Mouse (Mus musculus) retina, embryonic 14.5 days (tissue): ENCODE data around the gene Akap7.

Experiments used
- DNase-seq: peaks from one replicate; pipeline ENCODE4 v3.0.0-alpha.2; 2015; ENCODE audit warnings: low spot score

The Akap7 gene

DNA sequence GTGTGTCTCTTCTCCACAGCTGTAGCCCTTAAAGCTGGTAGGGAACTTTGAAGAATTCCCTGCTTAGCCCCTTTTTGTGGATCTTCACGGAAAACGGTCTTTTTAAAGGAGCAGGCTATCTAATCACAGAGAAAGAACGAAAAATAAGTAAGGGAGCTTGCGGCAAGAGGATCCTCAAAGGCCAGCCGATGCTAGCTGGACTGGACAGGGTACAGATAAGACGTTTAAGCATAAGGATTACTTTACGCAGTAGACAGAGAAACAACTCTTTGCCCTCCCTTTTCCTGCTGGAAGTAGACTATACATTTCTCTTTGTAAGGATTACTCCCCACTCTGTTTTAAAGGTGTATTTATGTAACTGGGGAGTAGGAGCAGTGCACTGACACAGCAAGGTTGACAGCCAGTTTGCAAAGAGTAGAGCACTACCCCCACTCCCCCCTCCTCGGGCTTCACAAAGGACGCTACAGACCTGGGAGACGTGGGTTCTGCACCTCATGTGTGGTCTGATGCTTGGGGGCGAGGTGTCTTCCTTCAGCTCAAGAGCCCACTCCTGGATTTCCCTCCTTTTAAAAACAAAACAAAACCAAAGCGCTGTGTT, 9.9 kb downstream of the Akap7 start:
- no peak for DNase-seq

DNA sequence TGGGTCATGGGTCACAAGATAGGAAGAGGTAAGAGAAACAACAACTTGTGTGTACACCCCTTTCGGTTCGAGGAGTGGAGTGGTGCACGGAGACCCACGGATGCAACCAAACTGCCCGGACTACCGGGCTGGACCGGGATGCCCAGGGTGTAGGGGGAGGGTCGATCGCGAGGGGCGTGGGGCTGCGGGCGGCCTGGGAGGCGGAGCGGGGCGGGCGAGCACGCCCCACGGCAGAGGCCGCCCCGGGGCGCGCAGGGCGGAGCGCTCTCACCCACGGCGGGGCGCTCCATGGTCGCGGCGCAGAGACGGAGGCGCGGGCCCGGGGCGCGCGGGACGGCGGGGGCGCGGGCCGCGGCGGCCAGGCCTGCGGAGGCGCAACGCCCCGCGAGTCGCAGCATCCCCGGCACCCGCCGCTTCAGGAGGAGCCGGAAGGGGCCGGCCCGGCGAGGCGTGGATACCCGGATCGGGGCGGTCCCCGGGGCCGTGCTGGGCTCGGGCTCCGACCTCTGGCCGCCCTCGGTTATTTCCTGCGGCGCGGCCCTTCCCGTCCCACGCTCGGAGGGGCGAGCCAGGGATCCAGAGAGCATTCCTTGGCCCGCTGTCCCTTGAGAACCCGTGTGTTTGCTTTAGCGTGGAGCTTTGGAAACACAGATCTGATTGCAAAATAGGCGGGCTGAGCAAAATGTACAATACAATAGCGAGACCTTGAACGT, 10.9 kb downstream of the Akap7 start:
- peak; percentile 86 for DNase-seq

DNA sequence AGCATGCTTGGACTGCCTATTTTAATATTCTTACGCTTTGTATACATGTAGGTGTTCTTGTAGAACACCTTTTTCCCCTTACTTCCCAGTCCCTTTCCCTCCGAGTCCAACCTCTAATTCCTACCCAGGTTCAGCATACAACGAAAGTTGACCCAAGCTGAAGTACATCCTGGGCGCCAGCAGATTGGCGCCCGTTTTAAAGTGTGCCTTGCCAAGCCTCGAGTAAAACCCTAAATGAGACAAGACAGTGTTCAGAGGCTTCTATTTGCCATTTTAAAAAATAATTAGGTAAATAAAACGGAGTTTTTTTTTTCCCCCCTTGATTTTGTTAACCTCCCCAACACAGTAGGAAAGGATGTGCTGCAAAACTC, 11.4 kb downstream of the Akap7 start:
- no peak for DNase-seq

DNA sequence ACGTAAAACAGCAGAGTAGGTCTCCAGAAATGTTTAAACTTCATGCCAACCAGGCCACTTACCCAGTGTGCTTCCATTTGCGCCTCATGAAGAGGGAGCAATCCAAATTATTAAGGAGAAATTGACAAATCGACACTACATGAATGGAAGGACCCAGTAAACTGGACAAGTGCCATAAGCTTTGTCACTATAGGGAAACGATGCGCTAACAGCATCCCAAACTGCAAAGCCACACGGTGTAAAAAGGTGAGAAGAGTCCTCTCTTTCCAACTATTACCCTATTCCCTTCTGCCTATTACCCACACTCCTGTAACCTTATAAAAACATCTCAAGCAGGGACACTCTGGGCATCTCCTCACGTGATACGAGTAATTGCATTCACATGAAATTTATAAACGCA, 11.8 kb downstream of the Akap7 start:
- DNase-seq, result no peak

DNA sequence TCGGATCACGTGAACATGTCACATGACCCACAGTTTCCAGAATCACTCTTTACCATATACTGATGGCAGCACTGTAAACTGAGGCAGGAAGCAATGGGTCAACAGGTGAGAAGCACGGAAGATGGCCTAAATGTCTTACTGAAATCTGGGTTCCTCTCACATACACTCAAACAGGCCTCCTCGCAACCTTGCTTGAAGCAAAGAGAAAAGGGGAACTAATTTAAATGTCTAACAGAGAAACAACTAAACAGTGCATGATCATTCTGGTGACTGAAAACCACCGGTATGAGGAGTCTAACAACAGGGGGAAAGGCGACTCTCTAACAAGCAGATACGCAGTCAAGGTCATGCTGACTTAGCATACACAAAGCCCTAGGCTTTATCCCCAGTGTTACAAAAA, 12.7 kb downstream of the Akap7 start:
- no peak for DNase-seq

DNA sequence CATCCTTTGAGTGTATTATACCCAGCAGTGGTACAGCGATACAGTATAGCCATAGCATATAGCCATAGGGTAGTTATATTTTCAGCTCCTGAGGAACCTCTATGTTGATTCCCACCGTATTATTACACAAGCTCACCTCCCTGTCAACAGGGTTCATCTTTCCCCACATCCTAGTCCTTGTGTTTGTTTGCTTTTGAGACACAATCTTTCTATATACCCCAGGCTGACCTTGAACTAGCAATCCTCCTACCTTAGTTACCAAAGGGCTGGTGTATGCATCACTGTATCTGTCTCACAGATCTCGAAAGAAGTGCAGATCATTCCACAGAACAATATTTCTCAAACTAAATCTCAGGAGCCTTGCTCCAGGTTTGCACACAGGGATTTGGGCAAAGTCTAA, 13.9 kb downstream of the Akap7 start:
- no peak for DNase-seq

DNA sequence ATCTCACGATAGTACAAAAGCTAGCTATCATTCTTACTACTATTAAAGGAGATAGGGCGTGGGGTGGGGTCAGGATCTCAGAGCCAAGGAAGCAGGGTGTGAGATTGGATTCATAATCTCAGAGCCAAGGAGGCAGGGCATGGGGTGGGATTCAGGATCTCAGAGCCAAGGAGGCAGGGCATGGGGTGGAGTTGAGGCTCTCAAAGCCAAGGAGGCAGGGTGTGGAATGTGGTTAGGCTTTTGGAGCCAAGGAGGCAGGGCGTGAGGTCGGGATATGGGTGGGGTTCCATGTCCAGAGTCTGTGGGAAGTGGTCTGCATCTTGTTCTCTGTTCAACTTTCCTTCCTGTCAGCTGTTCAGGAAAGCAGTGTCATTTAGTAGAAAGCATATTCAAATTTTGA, 16.6 kb downstream of the Akap7 start:
- no peak for DNase-seq

DNA sequence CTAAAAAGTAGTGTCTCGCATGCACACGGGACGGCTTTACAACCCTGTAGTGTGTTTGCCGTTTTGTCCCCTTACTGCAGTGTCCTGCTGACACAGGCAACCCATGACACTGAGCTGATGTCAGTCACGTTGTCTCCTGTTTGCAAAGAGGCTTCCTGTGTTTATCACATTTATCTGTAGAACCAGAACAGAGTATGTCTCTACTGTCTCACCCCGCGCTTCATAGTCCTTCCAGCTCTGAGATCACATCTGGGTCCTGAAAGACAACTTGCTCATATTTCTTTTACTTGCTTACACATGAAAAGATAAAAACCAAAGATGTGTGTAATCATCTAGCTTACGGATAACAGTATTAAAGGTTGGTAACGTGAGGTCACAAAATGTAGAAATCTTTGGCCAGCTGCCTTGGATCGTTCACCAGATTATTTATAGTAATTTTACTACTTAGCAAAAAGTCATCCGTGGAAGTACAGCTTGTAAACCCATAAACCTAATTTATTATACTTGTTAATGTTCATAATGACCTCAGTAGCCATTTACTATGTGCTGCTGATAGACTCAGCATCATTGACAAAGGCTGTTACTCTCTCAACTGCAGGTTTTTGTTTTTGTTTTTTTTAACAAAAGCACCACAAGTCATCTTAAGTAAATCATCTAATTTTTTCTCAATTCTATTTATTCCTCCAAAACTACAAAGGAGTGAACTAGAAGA, 22.4 kb downstream of the Akap7 start:
- DNase-seq, result no peak

DNA sequence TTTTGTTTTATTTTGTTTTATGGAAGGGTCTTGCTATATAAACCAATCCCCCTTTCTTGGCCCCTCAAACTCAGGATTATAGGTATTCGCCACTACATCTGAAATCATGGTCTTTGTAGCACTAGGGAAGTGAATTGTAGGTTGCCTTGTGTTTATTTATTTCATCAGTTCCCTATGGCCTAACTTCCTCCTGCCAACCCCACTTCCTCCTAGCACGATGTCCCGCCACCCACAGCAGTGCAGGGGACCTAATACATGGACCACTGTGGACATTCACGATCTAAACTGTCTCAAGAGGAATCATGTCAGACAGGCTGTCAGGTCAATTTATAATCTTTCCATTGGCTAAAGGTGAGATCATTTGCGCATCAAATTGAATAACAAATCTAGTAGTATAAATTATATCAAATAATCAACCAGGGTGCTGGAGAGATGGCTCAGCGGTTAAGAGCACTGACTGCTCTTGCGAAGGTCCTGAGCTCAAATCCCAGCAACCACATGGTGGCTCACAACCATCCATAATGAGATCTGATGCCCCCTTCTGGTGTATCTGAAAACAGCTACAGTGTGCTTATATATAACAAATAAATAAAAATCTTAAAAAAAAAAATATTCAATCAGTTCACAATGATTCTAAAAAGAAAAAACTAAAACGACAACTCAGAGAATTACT, 23.1 kb downstream of the Akap7 start:
- DNase-seq, result no peak

DNA sequence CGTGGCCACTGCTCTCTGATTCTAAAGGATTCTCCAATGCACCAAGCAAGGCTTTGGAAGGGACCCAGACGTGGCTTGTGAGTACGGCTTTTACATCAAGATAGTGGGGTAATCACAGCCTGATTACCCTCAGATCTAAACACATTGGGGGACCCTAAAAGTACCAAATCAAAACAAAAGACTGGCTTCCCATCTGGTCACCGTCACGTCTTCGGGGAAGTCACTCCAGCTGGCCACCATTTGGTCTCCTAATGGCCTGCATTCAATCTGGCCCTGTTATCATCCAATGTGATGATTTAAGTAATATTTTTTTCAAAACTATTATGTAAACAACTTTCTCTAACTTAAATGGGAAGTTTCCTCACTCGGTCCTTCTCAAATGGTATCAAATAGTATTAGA, 24.3 kb downstream of the Akap7 start:
- no peak for DNase-seq

DNA sequence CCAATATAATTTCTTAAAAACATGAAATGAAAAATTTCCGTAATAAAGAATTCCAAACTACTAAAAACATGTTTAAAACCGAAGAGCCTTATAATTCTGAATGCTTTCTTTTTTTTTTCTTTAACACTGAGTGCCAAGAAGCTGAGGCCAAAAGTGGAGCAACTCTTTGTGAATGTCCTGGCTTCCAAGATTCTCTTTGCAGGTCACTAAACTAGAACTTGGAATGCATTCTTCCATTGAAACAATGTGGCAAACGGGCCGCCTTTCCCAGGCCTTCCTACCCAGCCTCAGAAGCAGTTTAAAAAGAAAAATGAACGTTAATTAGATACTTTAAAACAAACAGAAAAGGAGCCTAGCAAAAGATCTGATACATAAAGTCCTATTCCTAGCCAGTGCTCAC, 27.5 kb downstream of the Akap7 start:
- DNase-seq, result no peak

DNA sequence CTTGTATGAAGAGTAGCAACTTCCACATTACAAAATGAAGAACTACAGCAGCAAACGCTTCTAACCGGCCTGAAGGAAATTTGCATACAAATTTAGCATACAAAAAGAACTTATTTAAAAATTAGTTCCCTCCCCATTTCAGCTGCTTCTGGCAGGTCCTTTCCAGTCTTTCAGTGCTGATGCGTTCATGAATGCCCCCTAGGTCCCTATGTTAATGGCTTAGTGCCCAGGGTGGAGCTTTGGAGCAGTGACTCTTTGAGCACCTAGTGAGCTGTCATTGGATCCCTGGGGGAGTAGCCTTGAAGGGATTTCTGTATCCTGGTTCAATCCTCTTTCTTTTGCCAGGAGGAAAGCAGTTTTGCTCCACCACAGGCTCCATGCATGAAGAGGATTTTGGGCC, 28.3 kb downstream of the Akap7 start:
- no peak for DNase-seq

DNA sequence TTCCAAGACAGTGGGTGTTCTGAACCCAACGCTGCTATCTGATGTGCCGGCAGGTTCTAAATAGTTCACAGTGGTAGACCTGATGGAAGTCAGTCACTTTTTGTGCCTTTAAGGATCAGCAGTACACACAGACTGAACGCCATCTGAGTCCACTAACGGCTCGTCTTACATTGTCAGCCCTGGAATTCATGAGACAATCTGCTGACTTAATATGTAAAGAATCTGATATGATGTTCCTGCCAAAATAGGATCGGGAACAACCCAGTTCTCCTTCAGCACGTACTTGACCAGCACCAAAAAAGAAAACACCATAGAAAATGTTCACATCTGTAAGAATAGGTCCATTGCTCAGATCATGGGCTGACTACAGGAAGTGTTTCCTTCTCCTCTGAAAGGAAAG, 32.2 kb downstream of the Akap7 start:
- DNase-seq, result no peak

DNA sequence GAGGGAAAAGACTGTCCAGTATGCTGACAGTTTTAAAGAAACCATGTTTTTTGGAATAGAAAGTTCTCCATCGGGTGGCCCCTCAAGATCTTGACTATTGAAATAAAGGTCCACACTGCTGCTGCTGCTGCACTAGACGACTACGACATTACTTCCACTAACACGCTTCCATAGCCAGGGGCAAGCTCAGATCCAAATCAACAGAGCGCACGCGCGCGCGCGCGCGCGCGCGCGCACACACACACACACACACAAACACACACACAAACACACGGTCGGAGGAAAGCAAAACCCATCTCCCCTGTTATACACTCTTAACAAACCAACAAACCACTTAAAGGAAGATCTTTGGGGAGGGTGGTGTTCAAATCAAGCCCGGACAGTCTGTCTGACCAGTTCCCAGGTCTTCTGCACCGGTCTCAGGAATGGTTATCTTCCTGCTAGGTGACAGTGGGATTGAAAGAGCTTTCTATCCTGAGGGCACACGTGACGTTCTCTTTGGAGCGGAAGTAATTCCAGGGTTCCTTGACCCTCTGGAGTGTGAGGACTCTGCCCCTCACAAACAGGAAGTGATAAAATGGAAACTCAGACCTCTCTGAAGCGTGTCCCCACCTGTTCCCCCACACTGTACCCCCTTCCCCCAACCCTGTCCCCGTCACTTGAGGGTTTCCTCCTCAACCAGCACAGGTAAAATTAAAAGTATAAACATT, 32.9 kb downstream of the Akap7 start:
- DNase-seq, result peak; percentile 30

DNA sequence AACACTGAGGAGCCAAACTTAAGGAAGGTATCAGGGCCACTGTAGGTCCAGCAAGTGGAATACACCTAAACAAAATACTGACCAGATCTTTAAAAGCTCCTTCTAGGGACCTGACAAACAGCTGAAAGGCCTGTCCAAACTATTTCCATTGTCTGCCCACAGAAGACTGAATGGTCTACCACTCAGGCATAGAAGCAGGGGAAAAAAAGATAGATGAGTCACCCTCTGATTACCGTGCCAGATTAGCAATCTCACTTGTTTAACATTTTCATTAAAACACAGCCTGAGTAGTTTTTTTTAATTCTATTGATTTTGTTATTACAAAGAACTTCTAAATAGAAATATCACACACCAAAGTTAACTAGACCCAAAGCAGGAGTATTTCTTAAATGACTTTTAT, 33.9 kb downstream of the Akap7 start:
- no peak for DNase-seq

DNA sequence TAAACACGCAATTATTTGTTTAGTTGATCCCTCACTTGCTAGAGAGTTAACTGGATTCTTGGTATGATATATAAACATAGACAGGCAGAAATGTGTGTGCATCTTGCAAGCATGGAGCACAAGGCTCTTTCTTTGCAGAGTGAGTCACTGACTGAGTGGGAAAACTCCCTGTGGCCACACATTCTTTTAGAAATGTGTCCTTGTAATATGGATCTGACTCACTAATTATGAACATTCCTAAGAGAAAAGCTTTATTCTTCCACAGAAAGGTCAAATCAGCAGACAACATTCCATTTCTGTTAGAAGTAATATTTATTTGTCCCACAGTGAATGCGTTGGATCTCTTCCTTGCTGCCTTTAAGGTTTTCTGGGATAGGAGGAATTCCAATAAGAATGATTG, 35.9 kb downstream of the Akap7 start:
- DNase-seq, result no peak

DNA sequence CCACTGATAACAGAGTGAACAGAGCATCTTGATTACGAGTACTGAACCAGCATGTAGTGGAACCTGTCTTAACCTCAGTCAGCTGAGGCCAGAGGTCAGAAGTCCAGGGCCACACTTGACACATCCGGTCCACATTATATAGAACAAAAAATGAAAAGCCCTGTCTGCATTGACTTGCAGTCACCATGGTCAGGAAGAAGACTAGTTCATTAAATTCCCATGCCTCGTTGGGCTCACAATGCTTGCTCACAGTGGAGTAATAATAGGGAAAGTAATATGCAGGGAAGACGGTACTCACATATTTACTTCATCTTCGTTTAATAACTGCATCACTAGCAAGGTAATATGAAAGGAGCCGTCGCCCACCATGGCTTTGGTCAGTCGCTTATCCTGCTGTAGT, 36.5 kb downstream of the Akap7 start:
- peak; percentile 66 for DNase-seq

DNA sequence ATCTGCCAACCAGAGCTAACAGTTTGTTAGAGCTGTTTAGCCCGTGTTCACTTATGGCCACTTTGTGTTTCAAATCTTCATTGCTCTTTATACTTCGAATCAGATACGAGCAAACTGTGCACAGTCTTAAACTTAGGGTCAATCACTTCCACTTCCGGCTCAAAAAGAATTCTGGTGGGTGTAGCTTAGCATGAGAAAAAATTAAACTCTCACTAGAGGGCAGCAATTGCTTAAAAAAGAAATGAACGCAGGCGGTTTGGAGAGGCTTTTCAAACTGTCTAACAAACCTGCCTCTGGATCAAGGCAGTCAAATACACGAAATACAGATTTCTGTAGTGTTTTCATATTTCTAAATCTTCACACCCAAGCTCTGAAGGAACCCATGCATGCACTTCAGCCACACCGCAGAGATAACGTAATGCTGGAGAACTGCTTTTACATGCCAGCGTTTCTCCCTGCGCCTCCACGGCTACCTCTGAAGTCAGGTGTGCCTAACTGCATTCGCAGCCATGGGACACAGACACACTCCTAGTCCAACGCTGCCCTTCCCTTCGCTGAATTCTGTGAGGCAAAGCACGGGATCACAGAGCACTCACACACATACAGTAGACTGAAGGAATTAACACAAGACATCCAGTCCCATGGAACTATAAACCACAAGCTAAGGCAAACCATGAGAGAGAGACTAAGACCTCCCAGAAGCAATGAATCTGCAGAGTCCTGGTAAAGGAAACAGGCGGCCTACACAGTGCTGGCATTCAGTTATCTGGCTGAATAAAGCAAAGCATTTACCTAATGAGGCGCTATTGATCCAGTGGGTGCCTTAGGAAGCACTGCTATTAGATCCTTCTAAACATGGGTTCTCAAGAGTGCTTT, 39.0 kb downstream of the Akap7 start:
- peak; percentile 86 for DNase-seq

DNA sequence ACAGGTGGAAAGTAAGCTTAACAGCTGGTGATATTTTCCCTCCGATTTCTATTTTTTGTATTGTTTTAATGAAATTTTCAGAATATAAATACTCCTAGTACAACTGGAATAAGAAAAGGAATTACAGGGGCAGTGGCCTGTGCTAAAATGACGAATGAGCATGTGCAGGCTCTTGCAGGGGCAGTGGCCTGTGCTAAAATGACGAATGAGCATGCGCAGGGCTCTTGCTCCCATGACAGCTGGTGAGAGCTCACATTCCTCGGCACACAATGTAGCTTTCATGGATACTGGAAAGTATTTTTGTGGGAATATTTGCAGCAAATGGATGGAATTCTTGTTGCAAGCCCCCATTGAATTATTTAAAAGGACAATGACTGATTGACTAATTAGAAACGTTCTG, 46.5 kb downstream of the Akap7 start:
- peak; percentile 62 for DNase-seq

DNA sequence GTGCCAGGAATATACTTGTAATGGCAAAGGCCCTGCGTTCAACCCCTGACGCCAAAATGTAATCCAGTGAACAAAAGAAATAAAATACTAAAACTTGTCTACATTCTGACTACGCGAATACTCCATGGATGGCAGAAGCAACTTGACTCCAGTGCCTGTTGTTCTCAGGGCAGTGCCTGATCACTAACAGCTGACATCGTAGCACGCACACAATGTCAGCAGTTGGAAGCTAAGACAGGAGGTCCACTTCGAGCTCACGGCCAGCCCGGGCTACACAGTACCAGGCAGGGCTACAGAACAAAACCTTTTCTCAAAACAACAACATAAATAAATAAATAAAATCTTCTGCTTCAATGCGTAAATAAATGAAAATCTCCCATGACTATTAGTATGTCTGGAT, 46.9 kb downstream of the Akap7 start:
- DNase-seq, result no peak

DNA sequence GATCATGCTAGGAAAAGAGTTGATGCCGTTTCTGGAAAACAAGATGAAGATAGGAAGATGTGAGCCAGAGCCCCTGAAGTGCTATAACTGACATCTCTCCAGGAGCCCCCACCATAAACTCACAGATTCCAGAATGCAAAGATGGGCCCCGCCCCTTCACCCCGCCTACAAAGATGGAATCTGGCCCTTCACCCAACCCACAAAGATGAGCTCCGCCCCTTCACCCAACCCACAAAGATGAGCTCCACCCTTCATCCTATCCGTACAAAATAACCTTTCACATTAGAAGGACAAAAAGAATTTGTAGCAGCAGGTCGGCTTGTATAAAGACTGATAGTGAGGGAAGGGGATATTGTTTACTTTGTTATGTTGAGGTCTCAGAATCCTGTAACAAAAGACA, 49.5 kb downstream of the Akap7 start:
- DNase-seq, result no peak
